Mouse (Mus musculus) lung, adult 18-20 months (tissue): ENCODE data around the gene Colq.
A peak's percentile ranks its signal among the peaks of the same experiment; 100 is the strongest.
"Not testable (repeated sequence)": the region's sequence is repeated elsewhere in the genome, so short reads cannot be mapped to it uniquely, and the experiment has no call there.

Source experiments
- DNase-seq, 2 experiments: peaks; one replicate each; pipeline ENCODE4 v3.0.0; 2022; ENCODE audit warnings: mixed read lengths in 2 of 2

Colq gene

DNA sequence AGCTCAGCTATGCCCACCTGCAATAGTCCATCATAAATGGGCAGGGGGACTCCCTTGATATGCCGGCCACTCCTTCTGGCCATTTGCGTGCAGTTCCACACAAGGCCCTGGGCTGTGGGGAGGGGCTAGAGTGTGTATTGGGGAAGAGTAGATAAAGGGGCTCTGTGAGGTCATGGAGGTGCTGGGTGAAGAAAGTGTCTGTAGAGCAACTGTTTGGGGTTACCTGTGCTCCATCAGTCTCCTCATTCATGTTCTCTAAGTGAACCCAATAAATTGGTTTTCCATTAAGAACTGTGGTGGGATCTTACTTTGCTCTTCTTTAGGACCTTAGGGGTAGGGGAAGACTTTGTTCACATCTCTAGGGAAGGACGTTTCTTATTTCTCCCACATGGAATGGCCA, at the start of gene Colq:
Gene Colq (minus strand): TSS at position 101 of the 400 bp plus-strand sequence.
- no peak for DNase-seq

DNA sequence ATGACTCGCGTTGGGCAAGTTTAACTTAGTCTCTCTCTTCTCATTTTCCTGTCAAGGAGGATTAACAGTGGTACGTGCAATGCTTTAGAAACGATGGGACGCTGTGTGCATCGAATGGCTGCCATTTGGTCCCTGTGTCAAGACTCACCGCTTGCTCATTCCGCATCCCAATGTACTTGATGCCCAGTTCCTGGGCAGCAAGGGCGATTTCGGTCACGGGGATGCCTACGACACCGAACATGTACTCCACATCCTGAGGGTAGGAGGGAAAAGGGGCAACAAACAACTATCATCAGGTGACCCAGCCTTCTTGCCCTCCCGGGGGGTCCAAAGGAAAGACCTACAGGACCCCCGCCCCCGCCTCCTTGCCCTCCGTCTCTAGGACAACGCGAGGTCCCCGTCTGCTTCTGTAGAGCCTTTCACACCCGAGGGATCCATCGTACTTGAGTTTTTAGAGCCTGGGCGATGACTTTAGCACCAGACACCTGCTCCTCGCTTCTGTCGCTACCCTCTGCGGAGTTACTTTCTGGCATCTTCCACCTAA, 49.3 kb upstream of the Colq start, which contains the start of gene Gm49387:
Gene Gm49387 (minus strand): TSS at position 533 of the 544 bp plus-strand sequence.
- peak in 1 of 2 experiments; percentile 18 for DNase-seq

DNA sequence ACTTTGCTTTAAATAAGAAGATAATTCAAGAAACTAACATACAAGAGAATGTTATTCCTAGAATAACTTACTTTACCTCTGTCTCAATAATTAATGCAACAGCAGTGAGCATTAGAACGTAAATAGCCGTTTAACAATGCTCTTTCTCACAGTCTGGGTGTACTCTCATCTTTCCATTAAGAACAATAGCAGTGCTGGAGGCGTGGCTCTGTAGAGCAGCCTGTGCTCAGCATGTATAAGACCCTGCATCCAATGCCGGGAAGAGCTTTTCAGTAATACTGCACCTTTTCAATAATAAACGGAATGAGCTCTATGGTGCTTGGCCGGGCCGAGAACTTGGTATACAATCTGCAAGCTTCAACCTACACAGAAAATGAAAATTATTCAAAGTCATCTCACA, 39.5 kb upstream of the Colq start:
- DNase-seq = no peak

DNA sequence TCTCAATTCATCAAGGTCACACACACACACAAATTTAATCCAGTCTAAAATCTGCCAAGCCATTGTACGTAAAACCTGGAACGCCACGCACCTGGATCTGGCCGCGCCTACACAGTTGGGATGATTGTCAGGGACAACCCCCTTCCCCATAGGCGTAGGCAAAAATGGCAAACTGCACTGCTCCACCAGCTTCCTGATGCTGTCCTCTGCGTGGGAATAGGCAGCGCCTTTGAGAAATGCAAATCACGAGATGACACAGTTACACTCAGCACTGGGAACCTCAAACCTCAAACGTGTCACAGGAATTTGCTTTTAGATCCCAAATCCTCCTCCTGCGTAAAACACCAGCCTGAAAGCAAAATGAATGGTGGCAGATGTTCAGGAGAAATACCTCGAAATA, 31.6 kb upstream of the Colq start:
- DNase-seq = no peak

DNA sequence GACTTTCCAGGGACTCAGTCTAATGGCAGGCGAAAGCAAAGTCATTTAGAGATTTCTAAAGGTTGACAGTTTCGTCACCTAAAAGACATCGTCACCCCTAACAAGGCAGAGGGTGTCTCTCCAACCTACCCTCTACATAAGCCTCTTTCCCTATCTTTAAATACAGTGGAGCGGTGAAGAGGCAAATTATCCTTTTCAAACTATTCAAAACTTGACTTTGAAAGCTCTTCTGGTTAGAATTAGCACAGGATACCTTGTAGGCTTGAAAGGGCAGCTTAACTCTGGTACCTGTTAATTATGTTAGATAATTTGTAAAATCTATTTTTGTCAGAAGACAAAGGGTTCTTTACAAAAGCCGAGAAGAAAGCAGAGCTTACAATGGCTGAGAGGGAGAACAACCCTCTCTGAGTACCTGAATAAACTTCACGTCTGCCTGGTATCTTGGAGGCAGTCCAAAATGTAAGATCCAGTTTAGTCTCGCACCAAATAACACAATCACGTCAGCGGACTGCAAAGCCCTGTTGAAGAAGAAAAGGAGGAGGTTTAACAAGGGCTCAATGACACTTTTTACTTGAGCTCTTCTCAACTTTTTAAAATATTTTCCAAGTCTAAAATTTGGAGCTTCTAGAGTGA, 29.6 kb upstream of the Colq start:
- no peak for DNase-seq

DNA sequence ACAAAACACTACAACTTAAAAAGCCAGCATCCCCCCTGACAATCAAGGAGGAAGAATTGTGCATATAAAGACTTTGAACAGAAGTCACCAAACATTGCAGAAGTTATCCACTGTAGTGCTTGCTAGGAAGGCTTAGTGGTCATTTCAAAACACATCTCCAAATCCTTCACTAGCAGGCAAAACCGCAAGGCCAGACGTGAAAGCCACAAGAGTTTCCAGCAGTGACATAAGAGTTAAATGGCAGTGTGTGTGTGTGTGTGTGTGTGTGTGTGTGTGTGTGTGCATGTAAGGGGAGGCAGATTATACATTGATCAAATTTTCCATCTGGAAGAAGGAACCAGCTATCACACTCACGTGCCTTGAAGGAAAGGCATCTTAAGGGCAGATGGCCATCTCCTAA, 26.9 kb upstream of the Colq start:
- DNase-seq = no peak

DNA sequence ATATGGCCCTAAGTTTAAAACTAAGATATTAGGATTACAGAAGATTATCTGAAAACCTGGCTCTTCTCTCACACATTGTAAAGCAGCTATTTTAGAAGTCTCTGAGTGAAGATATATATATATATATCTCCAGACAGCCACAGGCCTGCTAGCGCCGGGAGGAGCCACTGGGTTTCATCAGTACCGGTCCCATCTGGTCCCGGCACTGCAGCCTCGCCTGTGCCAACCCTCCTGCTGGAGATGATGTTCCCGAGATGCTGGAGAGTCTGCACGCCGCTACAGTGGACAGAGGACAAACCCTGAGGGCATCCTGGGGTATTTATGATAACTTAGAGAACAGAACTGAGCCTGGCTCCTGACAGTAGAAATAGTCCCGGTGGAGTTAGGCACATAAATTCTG, 26.1 kb upstream of the Colq start:
- no peak for DNase-seq

DNA sequence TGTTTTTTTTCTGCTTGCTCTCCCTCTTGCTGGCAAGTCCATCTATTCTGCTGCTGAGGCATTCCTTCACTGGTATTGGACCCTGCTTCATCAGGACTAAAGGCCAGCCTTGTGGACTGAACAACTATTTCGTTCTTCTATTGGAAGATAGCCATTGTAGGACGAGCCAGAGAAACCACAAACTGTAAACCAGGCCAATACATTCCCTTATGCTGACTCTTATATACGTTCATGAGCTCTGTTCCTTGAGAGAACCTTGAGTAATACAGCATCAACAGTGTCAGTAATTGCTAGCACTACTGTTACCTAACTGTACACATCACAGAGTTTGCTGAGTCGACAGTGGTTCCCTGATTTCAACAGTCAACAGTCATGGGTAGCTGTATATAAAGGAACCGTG, 22.5 kb upstream of the Colq start:
- no peak for DNase-seq

DNA sequence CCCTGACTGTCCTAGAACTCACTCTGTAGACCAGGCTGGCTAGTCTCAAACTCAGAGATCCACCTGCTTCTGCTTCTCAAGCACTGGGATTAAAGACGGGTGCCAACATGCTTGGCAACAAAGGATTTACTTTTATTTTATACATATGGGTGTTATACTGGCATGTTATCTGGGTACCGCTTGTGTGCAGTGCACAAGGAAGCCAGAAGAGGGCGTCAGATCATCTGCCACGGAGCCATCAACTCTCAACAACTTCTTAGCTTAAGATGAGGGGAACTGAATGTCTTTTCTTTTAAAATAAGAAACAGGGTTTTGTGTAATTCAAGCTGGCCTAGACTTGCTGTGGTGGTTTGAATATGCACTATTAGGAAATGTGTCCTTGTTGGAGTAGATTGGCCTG, 20.8 kb upstream of the Colq start:
- no peak for DNase-seq

DNA sequence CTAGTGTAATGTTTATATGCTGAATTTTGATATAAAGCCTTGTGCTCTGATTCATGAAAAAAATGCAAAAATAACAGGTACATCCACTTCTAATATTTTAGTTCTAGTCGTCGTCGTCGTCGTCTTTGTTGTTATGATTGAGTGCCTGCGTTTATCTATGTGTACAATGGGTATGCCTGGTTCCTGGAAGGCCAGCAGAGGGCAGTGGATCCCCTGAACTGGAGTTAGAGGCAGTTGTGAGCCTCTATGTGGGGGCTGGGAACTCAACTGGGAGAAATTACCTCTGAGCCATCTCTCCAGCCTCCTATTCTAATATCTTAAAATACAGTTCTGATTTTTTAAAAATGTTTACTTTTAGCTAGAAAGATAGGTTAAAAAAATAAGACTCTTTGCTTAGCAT, 14.4 kb upstream of the Colq start:
- DNase-seq = no peak

DNA sequence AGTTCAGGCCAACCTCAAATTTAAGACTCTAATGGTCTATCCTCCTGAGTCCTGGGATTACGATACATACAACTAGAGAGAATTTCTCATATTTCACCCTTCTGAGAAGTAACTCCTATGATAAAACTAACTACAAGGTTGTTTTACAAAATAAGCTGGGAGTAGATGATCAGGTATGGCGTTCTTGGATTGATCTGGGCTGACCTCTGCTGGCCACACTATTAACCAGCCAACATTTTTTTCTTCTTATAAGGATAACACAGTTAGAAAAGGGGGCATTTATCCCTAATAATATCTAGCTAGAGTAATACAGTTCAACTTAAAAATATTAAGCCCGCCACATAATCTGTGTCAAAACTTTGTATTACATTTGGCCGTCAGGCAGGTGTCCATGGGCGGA, 13.8 kb upstream of the Colq start:
- DNase-seq = no peak

DNA sequence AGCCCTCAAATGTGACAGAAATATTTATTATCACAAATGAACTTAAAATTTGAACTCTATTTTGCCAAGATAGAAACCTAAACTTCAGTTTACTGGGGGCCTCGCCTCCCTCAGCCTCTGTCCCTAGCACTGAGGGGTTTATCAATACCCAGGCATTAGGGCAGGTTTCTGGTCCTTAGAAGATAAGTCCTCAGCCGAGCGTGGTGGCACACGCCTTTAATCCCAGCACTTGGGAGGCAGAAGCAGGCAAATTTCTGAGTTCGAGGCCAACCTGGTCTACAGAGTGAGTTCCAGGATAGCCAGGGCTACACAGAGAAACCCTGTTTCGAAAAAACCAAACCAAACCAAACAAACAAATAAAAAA, 11.5 kb upstream of the Colq start:
- not testable (repeated sequence) for DNase-seq

DNA sequence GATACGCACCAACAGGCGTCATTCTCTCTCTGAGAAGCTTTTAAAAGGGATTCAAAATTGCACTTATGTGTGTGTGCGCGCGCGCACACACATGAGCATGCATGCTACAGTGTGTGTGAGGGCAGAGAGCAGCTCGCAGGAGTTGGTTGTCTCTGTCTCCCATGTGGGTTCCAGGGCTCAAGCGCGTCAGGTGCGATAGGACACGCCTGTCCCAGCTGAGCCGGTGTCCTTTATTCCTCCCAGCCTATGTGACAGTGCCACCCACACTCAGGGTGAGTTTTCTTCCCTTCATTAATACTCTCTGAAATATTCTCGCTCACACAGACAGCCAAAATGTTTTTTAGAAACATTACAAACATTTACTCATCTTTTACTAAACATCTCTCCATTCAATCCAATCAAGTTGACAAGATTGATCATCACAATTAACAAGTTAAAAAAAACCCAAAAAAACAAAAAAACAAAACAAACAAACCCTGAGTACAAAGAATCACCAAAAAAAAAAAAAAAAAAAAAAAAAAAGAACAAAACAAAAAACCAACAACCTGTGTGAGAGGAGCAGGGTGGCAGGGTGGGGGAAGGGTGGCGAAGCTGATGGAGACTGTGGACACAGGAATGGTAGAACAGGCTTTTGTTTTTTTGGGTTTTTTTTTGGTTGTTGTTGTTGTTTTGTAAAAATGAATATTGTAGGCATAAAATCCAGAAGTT, 10.9 kb upstream of the Colq start:
- no peak for DNase-seq

DNA sequence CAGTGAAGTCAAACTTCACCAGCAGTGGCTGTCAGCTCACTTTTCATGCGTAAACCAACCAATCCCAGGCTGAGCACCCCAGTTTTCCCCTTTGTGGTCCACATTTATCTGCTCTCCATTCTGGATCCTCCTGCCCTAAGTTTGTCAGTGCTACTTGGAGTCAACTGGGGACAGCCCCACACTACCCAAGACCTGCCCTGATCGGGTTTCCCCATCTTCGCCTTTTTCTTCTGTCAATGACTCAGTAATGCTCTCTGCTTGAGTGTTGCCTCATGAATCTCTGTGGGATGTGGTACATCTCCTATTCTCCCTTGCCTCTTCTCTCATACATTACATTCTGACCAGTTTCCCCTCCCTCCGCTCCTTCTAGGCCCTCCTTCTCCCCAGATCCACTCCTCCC, 6.3 kb upstream of the Colq start:
- DNase-seq = no peak

DNA sequence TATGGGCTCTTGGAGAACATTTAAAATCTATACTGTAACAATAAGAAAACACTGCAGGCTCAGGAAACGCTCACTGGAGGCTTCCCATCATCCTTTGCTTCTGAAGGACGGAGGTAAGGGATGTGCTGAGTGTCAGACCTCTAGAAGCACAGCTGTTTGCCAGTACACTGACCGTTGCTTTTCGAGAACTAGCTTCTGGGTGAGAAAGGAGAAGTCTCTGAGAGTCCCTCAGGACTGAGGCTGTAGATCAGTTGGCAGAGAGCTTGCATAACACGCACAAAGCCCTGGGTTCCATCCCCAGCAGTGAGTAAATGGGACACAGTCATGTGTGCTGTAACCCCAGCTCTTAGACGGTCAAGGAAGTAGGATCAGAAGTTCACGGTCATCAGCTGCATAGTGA, 5.3 kb upstream of the Colq start:
- DNase-seq = no peak

DNA sequence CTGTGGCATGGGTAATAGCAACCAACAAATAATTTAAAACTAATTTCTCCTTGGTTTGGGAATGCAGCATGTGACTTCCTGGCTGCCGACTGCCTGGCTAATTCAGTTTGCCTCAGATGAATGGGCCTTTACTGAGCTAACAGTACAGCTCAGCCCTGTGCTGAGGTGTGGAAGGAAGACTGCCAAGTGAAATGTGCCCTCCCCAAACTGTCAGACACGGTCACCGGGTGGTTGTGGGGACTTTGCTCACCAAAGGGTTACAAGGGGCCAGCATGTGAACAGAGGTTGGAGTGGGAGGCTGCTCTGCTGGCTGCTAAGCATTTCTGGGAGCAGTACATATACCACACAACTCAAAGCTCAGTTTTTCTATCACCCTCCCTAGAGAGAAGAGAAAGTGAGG, 3.5 kb upstream of the Colq start:
- DNase-seq = no peak

DNA sequence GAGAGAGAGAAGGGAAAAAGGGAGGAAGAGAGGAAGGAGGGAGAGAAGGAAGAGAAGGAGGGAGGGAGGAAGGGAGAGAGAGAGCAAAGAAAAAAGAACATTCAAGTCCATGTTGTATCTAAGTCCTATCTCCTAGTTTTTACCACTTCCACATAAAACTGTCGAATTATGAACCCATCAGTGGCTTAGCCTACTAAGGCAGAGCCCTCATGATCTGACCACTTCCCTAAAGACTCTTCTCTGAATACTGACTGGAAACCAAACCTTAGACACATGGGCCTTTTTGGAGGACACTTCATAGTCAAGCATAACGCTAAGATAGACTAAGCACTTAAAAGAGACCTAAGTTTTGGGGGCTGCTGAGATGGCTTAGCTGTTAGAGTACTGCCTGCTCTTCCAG, 1.9 kb upstream of the Colq start:
- DNase-seq = no peak

DNA sequence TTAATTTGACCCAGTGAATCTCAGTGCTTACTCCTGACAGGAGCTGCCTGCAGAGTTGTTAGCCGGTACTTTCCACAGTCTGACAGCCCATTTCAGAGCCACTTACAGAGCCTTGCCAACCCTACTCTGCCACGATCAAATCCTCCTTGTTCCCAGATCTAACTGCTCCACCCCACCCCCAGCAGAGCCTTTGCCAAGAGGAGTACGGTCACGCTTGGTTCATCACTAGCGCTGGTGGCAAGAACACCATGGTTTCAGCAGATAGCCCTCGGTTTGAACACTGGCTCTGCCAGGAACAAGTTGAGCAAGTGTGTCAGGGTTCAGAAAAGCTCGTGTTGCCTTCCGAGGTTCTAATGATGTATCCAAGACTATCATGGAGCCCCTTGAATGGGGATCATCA, 4.7 kb downstream of the Colq start:
- DNase-seq = no peak

DNA sequence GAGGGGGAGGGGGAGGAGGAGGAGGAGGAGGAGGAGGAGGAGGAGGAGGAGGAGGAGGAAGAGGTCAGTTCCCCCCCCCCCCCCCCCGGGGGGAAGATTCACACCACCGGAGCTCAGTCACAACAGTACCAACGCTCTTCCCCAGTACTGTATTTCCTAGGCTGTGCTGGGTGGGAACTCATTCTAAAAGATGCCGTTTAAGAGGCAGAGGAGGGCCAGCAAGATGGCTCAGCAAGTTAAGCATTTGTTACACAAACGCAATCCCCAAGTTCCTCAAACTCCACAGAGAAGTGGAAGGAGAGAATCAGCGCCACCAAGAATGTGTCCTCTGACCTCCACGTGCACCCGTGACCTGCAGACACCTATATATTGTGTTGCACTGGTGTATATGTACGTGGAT, 8.1 kb downstream of the Colq start:
- DNase-seq = no peak

DNA sequence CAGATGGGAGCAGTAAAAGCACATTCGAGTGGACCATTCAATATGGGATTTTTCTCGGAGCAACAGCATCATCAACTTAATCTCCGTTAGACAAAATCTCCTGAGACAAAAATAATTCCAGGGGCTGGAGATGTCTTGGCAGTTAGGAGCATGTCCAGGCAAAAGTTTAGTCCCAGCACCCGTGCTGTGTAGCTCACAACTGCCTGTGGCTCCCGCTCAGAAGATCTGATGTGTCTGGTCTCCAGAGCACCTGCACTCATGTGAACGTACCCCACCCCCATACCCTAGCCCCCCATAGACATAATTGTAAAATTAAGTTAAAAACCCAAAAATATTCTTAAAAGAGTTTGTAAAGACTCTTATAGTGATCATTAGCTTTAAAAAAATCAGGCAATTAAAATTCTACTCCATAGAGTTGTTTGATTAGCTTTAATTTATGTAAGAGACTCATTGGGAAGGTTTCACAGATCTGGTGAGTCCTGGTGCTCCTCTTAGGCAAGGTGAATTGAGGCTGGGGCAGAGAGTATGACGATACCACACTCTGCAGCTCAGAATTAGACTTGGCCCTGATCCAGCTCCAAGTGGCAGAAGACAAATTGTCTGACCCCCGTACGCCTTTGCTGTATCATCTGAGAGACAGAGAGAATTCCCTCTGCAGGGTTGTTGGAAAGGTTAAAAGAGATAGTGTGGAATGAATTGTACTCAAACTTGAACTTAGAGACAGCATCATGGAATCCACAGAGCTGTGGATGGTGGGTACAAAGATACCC, 13.0 kb downstream of the Colq start:
- no peak for DNase-seq

DNA sequence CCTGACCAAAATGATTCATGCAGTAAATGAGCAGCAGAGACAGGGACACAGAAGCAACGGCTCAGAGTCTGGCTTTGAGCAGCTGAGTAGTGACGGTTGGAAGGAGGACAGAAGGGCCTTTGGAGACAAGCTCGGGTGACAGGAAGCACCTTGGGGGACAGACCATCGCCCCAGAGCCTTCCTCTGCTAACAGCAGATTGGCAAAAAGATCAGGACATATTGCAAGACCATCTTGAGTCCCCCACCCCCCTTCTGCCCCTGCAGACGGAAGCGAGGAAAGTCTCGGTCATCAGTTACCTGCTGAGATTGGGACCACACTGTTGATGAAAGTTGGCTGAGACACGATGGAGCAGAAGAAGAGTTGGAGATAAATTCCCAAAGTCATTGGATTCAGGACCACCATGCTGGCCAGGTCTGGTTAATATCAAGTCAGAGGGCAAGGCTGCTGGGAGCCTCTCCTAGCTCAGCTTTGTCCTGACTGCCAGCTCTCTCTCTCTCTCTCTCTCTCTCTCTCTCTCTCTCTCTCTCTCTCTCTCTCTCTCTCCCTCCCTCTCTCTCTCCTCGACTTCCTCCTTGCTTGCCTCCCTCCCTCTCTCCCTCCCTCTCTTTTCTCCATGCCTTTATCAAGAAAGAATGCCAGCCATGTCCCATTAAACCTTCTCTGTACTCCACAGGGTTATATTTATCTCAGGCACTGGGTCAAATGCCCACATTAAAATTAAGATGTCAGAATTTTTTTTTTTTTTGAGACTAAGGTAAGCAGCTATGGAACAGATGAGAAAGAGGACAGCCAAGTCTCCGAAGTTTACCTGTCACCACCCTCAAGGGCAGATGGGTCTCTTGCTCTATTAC, 14.1 kb downstream of the Colq start:
- no peak for DNase-seq

DNA sequence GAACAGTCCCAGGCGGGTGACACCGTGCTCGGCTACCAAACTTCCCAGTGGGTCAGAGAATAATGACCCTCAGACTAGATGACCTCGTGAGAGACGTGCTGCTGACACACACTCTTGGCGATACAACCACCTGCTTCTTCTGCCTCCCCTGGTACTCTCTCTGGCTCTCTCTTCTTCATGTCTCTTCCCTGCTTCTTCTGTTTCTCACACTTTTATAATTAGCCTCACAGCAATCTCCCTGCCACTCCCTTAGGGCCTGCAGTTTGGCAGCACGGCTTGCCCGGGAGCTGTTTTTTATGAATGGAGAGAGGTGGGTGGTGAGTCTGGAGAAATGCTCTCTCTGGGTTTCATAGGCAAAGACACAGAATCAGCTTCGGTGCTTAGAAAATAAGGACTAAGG, 15.3 kb downstream of the Colq start:
- DNase-seq = no peak
